Mouse (Mus musculus): ENCODE results near the gene Magix.

- TF ChIP-seq POLR2A (IDR thresholded peaks at IDR 0.05; ENCODE audit: insufficient read depth, low read length) (no peak), CTCF (IDR thresholded peaks at IDR 0.05; ENCODE audit: low read depth, low read length) (no peak), EP300 (IDR thresholded peaks at IDR 0.05; ENCODE audit: insufficient read depth, low read depth, low read length) (no peak)
These were observed 41.3 kb downstream of the Magix start for GRCm38 (mm10) chrX:7639536-7640325.

All from ES-Bruce4 (cell line).